Mouse (Mus musculus) stomach, embryonic 14.5 days (tissue): Measurements from ENCODE around the gene Hunk. TPM values are rescaled to one million over a fixed set of nuclear protein-coding genes. Genes with fewer than 3 reads are reported as not detected.
A peak's percentile ranks its signal among the peaks of the same experiment; 100 is the strongest.

ENCODE experiments used
- ATAC-seq: fragments of 200-750 bp; cut with Nextera tagmentation; 2 replicates; pipeline ENCODE4 v1.8.0; 2017; ENCODE audit warnings: low read depth, moderate TSS enrichment; ENCODE audit not compliant: insufficient number of reproducible peaks, insufficient read depth, low FRiP score
- H3K27ac ChIP-seq: fragments of 300-500 bp; sonication (generic); 2 replicates; pipeline ENCODE4 v1.5.1; 2014; ENCODE audit warnings: mild to moderate bottlenecking, low read length, moderate library complexity, mixed read lengths
- H3K27me3 ChIP-seq: fragments of 300-500 bp; sonication (generic); 2 replicates; pipeline ENCODE4 v1.6.1; 2014; ENCODE audit warnings: low read length, control low read depth, mixed read lengths; ENCODE audit not compliant: control insufficient read depth, insufficient read depth
- H3K36me3 ChIP-seq: fragments of 300-500 bp; sonication (generic); 2 replicates; pipeline ENCODE4 v1.6.1; 2014; ENCODE audit warnings: mild to moderate bottlenecking, control low read depth, low read length, moderate library complexity, mixed read lengths; ENCODE audit not compliant: control insufficient read depth, insufficient read depth
- H3K4me1 ChIP-seq: fragments of 300-500 bp; sonication (generic); 2 replicates; pipeline ENCODE4 v1.6.1; 2014; ENCODE audit warnings: low read length, control low read depth, mixed read lengths; ENCODE audit not compliant: control insufficient read depth, insufficient read depth
- H3K4me2 ChIP-seq: fragments of 300-500 bp; sonication (generic); replicated peaks from 2 replicates; pipeline ENCODE4 v1.6.1; 2014; ENCODE audit warnings: low read depth, low read length, control low read depth
- H3K4me3 ChIP-seq: fragments of 300-500 bp; sonication (generic); 2 replicates; pipeline ENCODE4 v1.5.1; 2014; ENCODE audit warnings: low read depth, low read length, control low read depth
- H3K9ac ChIP-seq: fragments of 300-500 bp; sonication (generic); replicated peaks from 2 replicates; pipeline ENCODE4 v1.6.1; 2014; ENCODE audit warnings: low read depth, mild to moderate bottlenecking, control low read depth, low read length, moderate library complexity, mixed read lengths
- H3K9me3 ChIP-seq: fragments of 300-500 bp; sonication (generic); 2 replicates; pipeline ENCODE4 v1.6.1; 2016; ENCODE audit warnings: low read depth, low read length, control low read depth; ENCODE audit not compliant: control insufficient read depth
- WGBS: fragments of 180-500 bp; shearing (Covaris S2); extraction: QIAGEN DNeasy Blood & Tissue Kit; methylation state at CpG from one replicate; pipeline ENCODE4 v1.1.7; 2014; 5-methylcytosine and 5-hydroxymethylcytosine counted together
- polyA plus RNA-seq: library from polyadenylated mRNA; unstranded; fragments of >200 nt; fragmentation: Nextera tagmentation; extraction: Ambion mirVana; gene quantifications from 2 replicates; pipeline ENCODE4 v1.2.1, GENCODE M21; 2014

Hunk gene
- polyA plus RNA-seq, 1 experiment from 2014 or later: 11.7 TPM

DNA sequence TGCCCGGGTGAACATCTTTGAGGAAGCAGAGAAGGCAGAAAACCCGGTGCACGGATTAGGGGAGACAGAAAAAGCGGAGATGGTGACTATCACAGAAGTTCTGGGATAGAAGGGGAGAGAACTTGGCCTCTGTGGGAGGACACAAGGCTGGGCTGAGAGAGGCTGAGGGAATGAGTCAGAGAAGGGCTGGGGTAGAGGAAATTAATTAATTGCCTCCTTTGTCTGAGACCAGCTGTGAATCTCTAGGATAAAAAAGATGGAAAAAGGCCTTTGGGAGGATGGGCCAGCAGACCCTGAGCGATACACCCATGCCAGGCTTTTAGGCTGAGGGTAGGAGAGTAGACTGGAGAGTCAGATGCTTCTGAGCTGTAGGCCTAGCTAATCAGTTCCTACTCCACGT is 97.5 kb downstream of the Hunk start:
- WGBS: 83% methylated on average over 6 of the region's 6 CpGs
- Histone ChIP-seq H3K4me1 (no peaks in the 10 kb centered on the region), H3K36me3 (peaks cover 16% of the 10 kb centered on the region)

DNA sequence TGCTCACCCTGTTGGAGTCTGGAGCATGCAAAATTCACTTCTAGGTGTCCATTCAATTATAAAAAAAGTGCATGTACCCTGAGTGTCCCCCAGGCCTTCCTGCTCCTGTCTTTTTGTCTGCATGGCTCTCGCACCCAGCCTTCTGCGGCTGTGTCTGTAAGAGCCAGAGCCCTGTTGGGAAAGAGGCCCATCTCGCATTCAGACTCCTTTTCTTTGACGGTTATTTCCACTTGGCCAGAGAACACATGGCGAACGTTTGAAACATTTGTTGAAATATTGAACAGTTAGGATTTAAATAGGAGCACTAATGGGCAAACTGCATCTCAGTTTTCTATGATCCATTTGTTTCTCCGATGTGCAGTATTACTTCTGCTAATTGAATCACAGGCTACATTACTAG is 99.3 kb downstream of the Hunk start:
- no peaks in the 10 kb centered on the region for H3K4me1 ChIP-seq
- no peak overlapping the region for H3K4me3 ChIP-seq
- H3K4me2 ChIP-seq: no peak overlapping the region
- no peaks in the 10 kb centered on the region for H3K27me3 ChIP-seq
- no peaks in the 10 kb centered on the region for H3K9me3 ChIP-seq
- peaks cover 22% of the 10 kb centered on the region; the same call in 1 of the 2 replicates for H3K36me3 ChIP-seq
- H3K9ac ChIP-seq: no peak overlapping the region
- H3K27ac ChIP-seq: no peak overlapping the region
- WGBS: 85% methylated on average over 7 of the region's 7 CpGs
- ATAC-seq: no peak

More for the DNA sequence above, 97.5 kb downstream of the Hunk start:
- Histone ChIP-seq H3K27ac (no peak overlapping the region), H3K27me3 (no peaks in the 10 kb centered on the region), H3K9me3 (no peaks in the 10 kb centered on the region), H3K9ac (no peak overlapping the region), H3K4me2 (no peak overlapping the region), H3K4me3 (no peak overlapping the region)
- peak; percentile 28; the same call in 1 of the 2 replicates for ATAC-seq

DNA sequence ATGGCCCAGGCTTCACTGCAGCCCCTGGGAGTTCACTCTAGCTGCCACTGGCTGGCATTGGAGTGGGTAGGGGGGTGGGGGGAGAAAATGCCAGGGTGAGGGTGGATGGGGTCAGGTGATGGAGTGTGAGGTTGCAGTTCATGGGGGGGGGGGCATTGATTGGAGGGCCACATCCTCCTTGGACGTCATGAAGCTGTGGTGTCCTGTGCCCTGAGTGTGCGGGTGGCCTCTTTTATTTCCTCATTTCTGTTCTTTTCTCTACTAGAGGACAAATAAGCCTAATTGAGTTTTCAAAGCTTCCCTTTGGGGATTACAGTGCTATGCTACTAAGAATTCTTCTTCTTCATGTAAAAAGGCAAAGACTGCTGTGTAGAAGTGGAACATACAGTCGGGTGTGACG is 99.8 kb downstream of the Hunk start:
- H3K27ac ChIP-seq: no peak overlapping the region
- no peak overlapping the region for H3K9ac ChIP-seq
- H3K4me2 ChIP-seq: no peak overlapping the region
- no peak overlapping the region for H3K4me3 ChIP-seq
- WGBS: 91% methylated on average over 4 of the region's 4 CpGs
- no peaks in the 10 kb centered on the region for H3K27me3 ChIP-seq
- ATAC-seq: no peak
- no peaks in the 10 kb centered on the region for H3K4me1 ChIP-seq
- no peaks in the 10 kb centered on the region for H3K9me3 ChIP-seq
- H3K36me3 ChIP-seq: peaks cover 22% of the 10 kb centered on the region; the same call in 1 of the 2 replicates

GRCm38 (mm10) chr16:90490066-90490465 is 104.3 kb downstream of the Hunk start:
- Histone ChIP-seq H3K9me3 (no peaks in the 10 kb centered on the region), H3K9ac (no peak overlapping the region), H3K27me3 (no peaks in the 10 kb centered on the region), H3K4me3 (no peak overlapping the region), H3K27ac (no peak overlapping the region), H3K36me3 (peaks cover 12% of the 10 kb centered on the region), H3K4me1 (peaks cover 12% of the 10 kb centered on the region; the same call in 1 of the 2 replicates), H3K4me2 (no peak overlapping the region)
- ATAC-seq: no peak
- 75% methylated on average over 4 of the region's 4 CpGs for WGBS

DNA sequence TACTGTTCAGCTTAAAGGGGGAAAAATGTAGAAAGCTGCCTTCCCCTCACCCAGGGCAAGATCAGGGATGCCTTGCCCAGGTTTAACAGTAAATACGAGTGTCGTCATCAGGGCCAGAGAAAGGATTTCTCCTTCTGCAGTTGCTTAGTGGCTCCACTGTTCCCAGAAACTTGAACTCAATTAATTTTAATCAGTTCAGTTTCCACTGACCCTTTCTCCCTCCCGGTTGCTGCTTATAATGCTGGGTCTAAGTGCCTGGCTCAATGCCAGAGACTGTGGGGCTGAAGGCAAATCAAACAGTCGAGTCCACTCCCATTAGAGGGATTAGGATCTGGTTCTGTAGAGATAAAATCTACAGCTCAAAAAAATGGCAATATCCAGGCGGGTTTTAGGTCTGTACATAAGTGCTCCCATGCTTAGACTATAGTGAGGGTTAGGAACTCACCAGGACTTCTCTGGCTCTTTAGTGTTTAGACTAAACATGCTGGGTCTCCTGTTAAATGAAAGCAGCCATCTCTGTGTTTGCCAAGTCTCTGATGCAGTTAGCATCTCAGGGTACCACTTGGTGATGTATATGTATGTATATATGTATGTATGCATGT is 106.2 kb downstream of the Hunk start:
- no peak overlapping the region for H3K9ac ChIP-seq

GRCm38 (mm10) chr16:90496930-90497329 is 111.1 kb downstream of the Hunk start:
- Histone ChIP-seq H3K4me3 (no peak overlapping the region), H3K36me3 (peaks cover 17% of the 10 kb centered on the region), H3K27ac (no peak overlapping the region), H3K4me2 (no peak overlapping the region), H3K27me3 (no peaks in the 10 kb centered on the region), H3K9me3 (no peaks in the 10 kb centered on the region), H3K9ac (no peak overlapping the region), H3K4me1 (peaks cover 5% of the 10 kb centered on the region; the same call in 1 of the 2 replicates)
- 49% methylated on average over 11 of the region's 11 CpGs for WGBS
- no peak for ATAC-seq

More for the DNA sequence above, 106.2 kb downstream of the Hunk start:
- Histone ChIP-seq H3K4me1 (peaks cover 12% of the 10 kb centered on the region; the same call in 1 of the 2 replicates), H3K4me3 (no peak overlapping the region), H3K9me3 (no peaks in the 10 kb centered on the region), H3K27ac (no peak overlapping the region), H3K4me2 (no peak overlapping the region), H3K36me3 (peaks cover 22% of the 10 kb centered on the region), H3K27me3 (no peaks in the 10 kb centered on the region)
- ATAC-seq: no peak; the same call in 1 of the 2 replicates
- 16% methylated on average over 5 of the region's 5 CpGs for WGBS

DNA sequence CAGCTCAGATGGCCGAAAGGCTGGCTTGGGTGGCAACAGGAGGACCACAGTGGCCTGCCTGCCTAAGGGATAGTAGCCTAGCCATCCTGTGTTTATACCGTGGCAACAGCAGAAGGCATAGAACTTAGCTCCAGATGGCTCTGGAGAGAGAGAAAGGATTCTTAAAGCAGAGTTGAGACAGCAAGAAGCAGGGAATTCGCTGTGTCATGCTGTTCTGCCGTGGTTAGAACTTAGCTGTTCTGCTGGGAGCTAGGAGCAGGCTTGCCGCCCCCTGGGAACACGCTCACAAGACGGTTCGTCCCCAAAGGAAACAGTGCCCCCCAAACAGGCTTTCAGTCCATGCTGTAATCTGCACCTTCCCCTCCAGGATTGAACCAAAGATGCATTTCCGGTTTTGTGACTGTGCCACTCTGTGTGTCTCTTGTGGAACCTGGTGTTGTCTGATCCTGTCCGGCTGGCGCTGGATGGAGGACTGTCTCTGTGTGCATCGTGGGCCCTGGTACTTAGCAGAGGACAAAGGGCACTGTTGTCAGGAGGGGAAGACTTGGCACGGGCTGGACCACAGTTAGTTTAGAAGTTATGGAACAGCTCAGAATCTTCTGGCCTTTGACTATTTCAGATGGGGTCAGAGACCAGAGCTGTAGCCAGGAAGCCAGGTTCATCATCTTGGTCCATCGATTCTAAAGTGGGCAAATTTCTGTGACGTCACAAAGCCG is 112.1 kb downstream of the Hunk start:
- Histone ChIP-seq H3K4me2 (no peak overlapping the region), H3K27me3 (no peaks in the 10 kb centered on the region), H3K9ac (no peak overlapping the region), H3K27ac (no peak overlapping the region), H3K36me3 (peaks cover 17% of the 10 kb centered on the region), H3K9me3 (no peaks in the 10 kb centered on the region), H3K4me3 (no peak overlapping the region), H3K4me1 (no peaks in the 10 kb centered on the region)
- no peak for ATAC-seq
- WGBS: 84% methylated on average over 16 of the region's 16 CpGs

GRCm38 (mm10) chr16:90500809-90501208 is 115.0 kb downstream of the Hunk start:
- no peaks in the 10 kb centered on the region for H3K27me3 ChIP-seq
- H3K9me3 ChIP-seq: no peaks in the 10 kb centered on the region
- 78% methylated on average over 6 of the region's 6 CpGs for WGBS
- no peak overlapping the region for H3K4me2 ChIP-seq
- H3K9ac ChIP-seq: no peak overlapping the region
- no peak overlapping the region for H3K4me3 ChIP-seq
- H3K36me3 ChIP-seq: peaks cover 11% of the 10 kb centered on the region
- no peaks in the 10 kb centered on the region for H3K4me1 ChIP-seq
- no peak for ATAC-seq
- no peak overlapping the region for H3K27ac ChIP-seq
